Mouse (Mus musculus): ENCODE results near the gene Jam2.

DNA sequence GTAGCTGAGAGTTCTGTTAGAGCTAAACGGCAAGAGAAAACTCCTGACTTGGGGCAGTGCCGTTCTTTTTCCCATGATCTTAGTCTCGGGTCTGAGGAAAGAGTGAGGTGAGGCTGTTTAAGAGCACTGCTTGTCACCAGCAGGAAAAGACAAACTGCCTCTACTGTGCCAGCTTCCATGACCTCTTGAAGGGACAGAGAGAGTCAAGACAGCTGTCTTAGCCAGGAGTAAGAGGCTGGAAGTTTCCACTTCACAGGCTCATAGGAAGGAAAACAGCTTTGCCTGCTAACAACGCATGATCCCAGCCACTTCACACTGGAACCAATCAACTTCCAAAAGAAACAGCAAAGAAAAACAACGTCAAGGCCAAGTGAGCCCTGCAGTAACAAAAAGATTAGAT, 57.8 kb downstream of the Jam2 start:
- TF ChIP-seq CTCF (IDR thresholded peaks at IDR 0.05; ENCODE audit: extremely low read depth, insufficient read depth, insufficient read length, insufficient replicate concordance) (no peak), POLR2A (IDR thresholded peaks at IDR 0.05; ENCODE audit: low read depth, low read length) (no peak)

All from spleen, adult 2 months (tissue).